Mouse (Mus musculus): ENCODE data around the gene Ociad2.

DNA sequence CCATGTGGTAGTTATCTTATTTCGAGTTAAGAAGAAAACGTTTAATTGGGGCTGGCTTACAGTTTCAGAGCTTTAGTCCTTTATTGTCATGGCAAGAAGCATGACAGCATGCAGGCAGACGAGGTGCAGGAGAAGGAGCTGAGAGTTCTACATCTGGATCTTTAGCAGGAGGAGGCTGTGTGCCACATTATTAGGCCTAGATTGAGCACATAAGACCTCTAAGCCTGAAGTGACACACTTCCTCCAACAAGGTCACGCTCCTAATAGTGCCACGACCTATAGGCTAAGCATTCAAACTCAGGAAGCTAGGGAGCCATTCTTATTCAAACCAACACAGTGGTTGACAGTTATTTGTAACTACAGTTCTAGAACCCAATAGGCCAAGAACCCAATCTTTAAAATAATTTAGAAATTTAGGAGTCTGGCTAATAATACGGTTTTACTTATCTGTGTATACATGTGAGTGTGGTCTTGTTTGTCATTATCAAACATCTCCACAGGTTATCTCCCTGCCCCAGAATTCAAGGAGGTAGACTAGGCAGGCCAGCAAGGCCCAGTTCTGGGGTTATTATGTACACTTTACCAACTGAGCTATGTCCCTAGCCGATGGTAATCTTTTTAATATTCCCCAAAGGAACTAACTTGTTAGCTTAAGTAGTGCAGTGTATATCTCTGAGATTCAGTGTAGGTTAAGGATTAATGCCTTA lies 39.1 kb downstream of the Ociad2 start:
- TF ChIP-seq TAL1 (IDR thresholded peaks at IDR 0.05; ENCODE audit: low read length) = no peak
- no peak for TF ChIP-seq GATA1 (IDR thresholded peaks at IDR 0.05; ENCODE audit: low read length)
